Mouse (Mus musculus): ENCODE measurements at regions not wholly inside any gene's neighbourhood (a gene's known extent, or its start where the extent isn't known, plus 50 kb on each side); places are given as distances from the start of the nearest gene placed in this dataset.
"Not testable (repeated sequence)": the region's sequence is repeated elsewhere in the genome, so short reads cannot be mapped to it uniquely, and the experiment has no call there.

- no peak for DNase-seq (ENCODE audit: low read depth, low spot score)
Observed at GRCm38 (mm10) chr16:76958597-76959392, 54.7 kb upstream of the Usp25 start.

GRCm38 (mm10) chr16:76957491-76957890, 56.0 kb upstream of the Usp25 start:
- DNase-seq (ENCODE audit: low read depth, low spot score), result peak; percentile 3

- no peak for DNase-seq (ENCODE audit: low read depth, low spot score)
Observed at GRCm38 (mm10) chr16:76957090-76957489, 56.4 kb upstream of the Usp25 start.

- no peak for DNase-seq (ENCODE audit: low read depth, low spot score)
Observed at GRCm38 (mm10) chr16:76950836-76951486, 62.5 kb upstream of the Usp25 start.

GRCm38 (mm10) chr16:76947011-76947410, 66.5 kb upstream of the Usp25 start:
- no peak for DNase-seq (ENCODE audit: low read depth, low spot score)

GRCm38 (mm10) chr16:76938128-76938527, 75.4 kb upstream of the Usp25 start:
- DNase-seq (ENCODE audit: low read depth, low spot score), result no peak

- DNase-seq (ENCODE audit: low read depth, low spot score), result no peak
Observed at GRCm38 (mm10) chr16:76927901-76928300, 85.6 kb upstream of the Usp25 start.

GRCm38 (mm10) chr16:76920137-76920536, 93.4 kb upstream of the Usp25 start:
- not testable (repeated sequence) for DNase-seq (ENCODE audit: low read depth, low spot score)

GRCm38 (mm10) chr16:76918598-76918997, 94.9 kb upstream of the Usp25 start:
- no peak for DNase-seq (ENCODE audit: low read depth, low spot score)

- no peak for DNase-seq (ENCODE audit: low read depth, low spot score)
Observed at GRCm38 (mm10) chr16:76914311-76914710, 99.2 kb upstream of the Usp25 start.

GRCm38 (mm10) chr16:76905205-76905996, 108.1 kb upstream of the Usp25 start:
- DNase-seq (ENCODE audit: low read depth, low spot score), result no peak

GRCm38 (mm10) chr16:76899083-76899482, 114.4 kb upstream of the Usp25 start:
- peak; percentile 52 for DNase-seq (ENCODE audit: low read depth, low spot score)

GRCm38 (mm10) chr16:76896305-76896704, 117.2 kb upstream of the Usp25 start:
- peak; percentile 4 for DNase-seq (ENCODE audit: low read depth, low spot score)

GRCm38 (mm10) chr16:76895781-76896180, 117.7 kb upstream of the Usp25 start:
- no peak for DNase-seq (ENCODE audit: low read depth, low spot score)

GRCm38 (mm10) chr16:76878576-76878975, 134.9 kb upstream of the Usp25 start:
- DNase-seq (ENCODE audit: low read depth, low spot score), result no peak

- DNase-seq (ENCODE audit: low read depth, low spot score), result no peak
Observed at GRCm38 (mm10) chr16:76875397-76876018, 138.0 kb upstream of the Usp25 start.

GRCm38 (mm10) chr16:76866465-76866802, 147.1 kb upstream of the Usp25 start:
- no peak for DNase-seq (ENCODE audit: low read depth, low spot score)

GRCm38 (mm10) chr16:76865731-76866464, 147.6 kb upstream of the Usp25 start:
- DNase-seq (ENCODE audit: low read depth, low spot score), result peak; percentile 9

- no peak for DNase-seq (ENCODE audit: low read depth, low spot score)
Observed at GRCm38 (mm10) chr16:76864392-76864791, 149.1 kb upstream of the Usp25 start.

- DNase-seq (ENCODE audit: low read depth, low spot score), result no peak
Observed at GRCm38 (mm10) chr16:76855797-76856196, 157.7 kb upstream of the Usp25 start.

GRCm38 (mm10) chr16:76851396-76851795, 162.1 kb upstream of the Usp25 start:
- no peak for DNase-seq (ENCODE audit: low read depth, low spot score)
